Mouse (Mus musculus): ENCODE data around the gene Snx25. TPM values are rescaled to one million over a fixed set of nuclear protein-coding genes. Genes with fewer than 3 reads are reported as not detected.
"Not testable (repeated sequence)": the region's sequence is repeated elsewhere in the genome, so short reads cannot be mapped to it uniquely, and the experiment has no call there.

Snx25 gene
- polyA plus RNA-seq, 1 experiment from 2014 or later, result 4.8 TPM

GRCm38 (mm10) chr8:46122498-46122897, 29.5 kb downstream of the Snx25 start:
- Histone ChIP-seq H3K4me2 (replicated peaks) (no peak overlapping the region), H3K27me3 (no peaks in the 10 kb centered on the region), H3K27ac (replicated peaks) (no peak overlapping the region), H3K4me1 (no peaks in the 10 kb centered on the region), H3K4me3 (no peak overlapping the region), H3K36me3 (0 out of 2 replicates have a peak, but pooled peaks cover 2% of the 10 kb centered on the region), H3K9me3 (no peaks in the 10 kb centered on the region), H3K9ac (replicated peaks) (no peak overlapping the region)
- ATAC-seq (replicated peaks), result no peak
- WGBS, result 95% methylated on average over 2 of the region's 2 CpGs

- H3K4me1 ChIP-seq, result no peaks in the 10 kb centered on the region
- 0 out of 2 replicates have a peak, but pooled peaks cover 6% of the 10 kb centered on the region for H3K36me3 ChIP-seq
- no peak for ATAC-seq (replicated peaks)
- no peaks in the 10 kb centered on the region for H3K27me3 ChIP-seq
- no peaks in the 10 kb centered on the region for H3K9me3 ChIP-seq
- H3K4me2 ChIP-seq (replicated peaks), result no peak overlapping the region
- no peak overlapping the region for H3K27ac ChIP-seq (replicated peaks)
- H3K9ac ChIP-seq (replicated peaks), result no peak overlapping the region
- no peak overlapping the region for H3K4me3 ChIP-seq
- WGBS, result 87% methylated on average over 3 of the region's 3 CpGs
Measured at GRCm38 (mm10) chr8:46119176-46119575, 32.8 kb downstream of the Snx25 start.

- ATAC-seq (replicated peaks), result no peak
- Histone ChIP-seq H3K4me1 (no peaks in the 10 kb centered on the region), H3K9me3 (no peaks in the 10 kb centered on the region), H3K36me3 (0 out of 2 replicates have a peak, but pooled peaks cover 6% of the 10 kb centered on the region), H3K27ac (replicated peaks) (no peak overlapping the region), H3K4me3 (no peak overlapping the region), H3K27me3 (no peaks in the 10 kb centered on the region), H3K9ac (replicated peaks) (no peak overlapping the region), H3K4me2 (replicated peaks) (no peak overlapping the region)
- WGBS, result 87% methylated on average over 3 of the region's 3 CpGs
Measured at GRCm38 (mm10) chr8:46117172-46117571, 34.8 kb downstream of the Snx25 start.

GRCm38 (mm10) chr8:46113421-46114170, 38.4 kb downstream of the Snx25 start:
- H3K9me3 ChIP-seq; H3K4me1 ChIP-seq; ATAC-seq (replicated peaks); H3K9ac ChIP-seq (replicated peaks); H3K4me2 ChIP-seq (replicated peaks); H3K27me3 ChIP-seq; H3K4me3 ChIP-seq; H3K27ac ChIP-seq (replicated peaks); H3K36me3 ChIP-seq: not testable (repeated sequence)

GRCm38 (mm10) chr8:46107690-46108089, 44.3 kb downstream of the Snx25 start:
- Histone ChIP-seq H3K4me2 (replicated peaks) (no peak overlapping the region), H3K9me3 (no peaks in the 10 kb centered on the region), H3K9ac (replicated peaks) (no peak overlapping the region), H3K4me3 (no peak overlapping the region), H3K27me3 (no peaks in the 10 kb centered on the region), H3K27ac (replicated peaks) (no peak overlapping the region), H3K4me1 (no peaks in the 10 kb centered on the region), H3K36me3 (peaks cover 4% of the 10 kb centered on the region; the same call in 1 of the 2 replicates)
- no peak for ATAC-seq (replicated peaks)

- H3K27me3 ChIP-seq, result no peaks in the 10 kb centered on the region
- H3K36me3 ChIP-seq, result peaks cover 20% of the 10 kb centered on the region; the same call in 1 of the 2 replicates
- ATAC-seq (replicated peaks), result no peak
- H3K4me2 ChIP-seq (replicated peaks), result no peak overlapping the region
- H3K9me3 ChIP-seq, result 0 out of 2 replicates have a peak, but pooled peaks cover 5% of the 10 kb centered on the region
- 94% methylated on average over 11 of the region's 11 CpGs for WGBS
- no peak overlapping the region for H3K9ac ChIP-seq (replicated peaks)
- H3K27ac ChIP-seq (replicated peaks), result no peak overlapping the region
- no peak overlapping the region for H3K4me3 ChIP-seq
- no peaks in the 10 kb centered on the region for H3K4me1 ChIP-seq
Measured at GRCm38 (mm10) chr8:46103434-46103833, 48.5 kb downstream of the Snx25 start.

GRCm38 (mm10) chr8:46092667-46093360, 59.1 kb downstream of the Snx25 start:
- no peak overlapping the region for H3K4me3 ChIP-seq
- H3K27me3 ChIP-seq, result no peaks in the 10 kb centered on the region
- H3K27ac ChIP-seq (replicated peaks), result no peak overlapping the region
- H3K36me3 ChIP-seq, result no peaks in the 10 kb centered on the region
- ATAC-seq (replicated peaks), result no peak
- H3K9me3 ChIP-seq, result no peaks in the 10 kb centered on the region
- no peak overlapping the region for H3K9ac ChIP-seq (replicated peaks)
- no peaks in the 10 kb centered on the region for H3K4me1 ChIP-seq
- H3K4me2 ChIP-seq (replicated peaks), result no peak overlapping the region
- WGBS, result 80% methylated on average over 6 of the region's 6 CpGs

GRCm38 (mm10) chr8:46083141-46083540, 68.8 kb downstream of the Snx25 start:
- H3K4me3 ChIP-seq, result no peak overlapping the region
- H3K9ac ChIP-seq (replicated peaks), result no peak overlapping the region
- H3K36me3 ChIP-seq, result peaks cover 3% of the 10 kb centered on the region; the same call in 1 of the 2 replicates
- WGBS, result 82% methylated on average over 5 of the region's 5 CpGs
- H3K4me1 ChIP-seq, result no peaks in the 10 kb centered on the region
- H3K9me3 ChIP-seq, result no peaks in the 10 kb centered on the region
- no peak overlapping the region for H3K4me2 ChIP-seq (replicated peaks)
- H3K27ac ChIP-seq (replicated peaks), result no peak overlapping the region
- no peak for ATAC-seq (replicated peaks)
- H3K27me3 ChIP-seq, result no peaks in the 10 kb centered on the region

- no peak overlapping the region for H3K27ac ChIP-seq (replicated peaks)
- ATAC-seq (replicated peaks), result no peak
- 73% methylated on average over 2 of the region's 2 CpGs for WGBS
- no peak overlapping the region for H3K4me3 ChIP-seq
- no peaks in the 10 kb centered on the region for H3K4me1 ChIP-seq
- peaks cover 3% of the 10 kb centered on the region; the same call in 1 of the 2 replicates for H3K36me3 ChIP-seq
- no peaks in the 10 kb centered on the region for H3K9me3 ChIP-seq
- H3K9ac ChIP-seq (replicated peaks), result no peak overlapping the region
- H3K4me2 ChIP-seq (replicated peaks), result no peak overlapping the region
- no peaks in the 10 kb centered on the region for H3K27me3 ChIP-seq
Measured at GRCm38 (mm10) chr8:46081030-46081429, 70.9 kb downstream of the Snx25 start.

- H3K4me2 ChIP-seq (replicated peaks), result no peak overlapping the region
- no peak overlapping the region for H3K27ac ChIP-seq (replicated peaks)
- H3K36me3 ChIP-seq, result peaks cover 3% of the 10 kb centered on the region; the same call in 1 of the 2 replicates
- no peaks in the 10 kb centered on the region for H3K4me1 ChIP-seq
- H3K4me3 ChIP-seq, result no peak overlapping the region
- no peak for ATAC-seq (replicated peaks)
- H3K9me3 ChIP-seq, result no peaks in the 10 kb centered on the region
- H3K27me3 ChIP-seq, result no peaks in the 10 kb centered on the region
- 89% methylated on average over 6 of the region's 6 CpGs for WGBS
- H3K9ac ChIP-seq (replicated peaks), result no peak overlapping the region
Measured at GRCm38 (mm10) chr8:46078866-46079265, 73.1 kb downstream of the Snx25 start.

- ATAC-seq (replicated peaks), result no peak
Measured at GRCm38 (mm10) chr8:46075223-46075622, 76.7 kb downstream of the Snx25 start.

GRCm38 (mm10) chr8:46073540-46074140, 78.3 kb downstream of the Snx25 start:
- WGBS, result 84% methylated on average over 2 of the region's 2 CpGs
- ATAC-seq (replicated peaks), result no peak
- H3K4me1 ChIP-seq, result no peaks in the 10 kb centered on the region
- no peaks in the 10 kb centered on the region for H3K27me3 ChIP-seq
- no peak overlapping the region for H3K4me3 ChIP-seq
- no peak overlapping the region for H3K27ac ChIP-seq (replicated peaks)
- H3K9me3 ChIP-seq, result no peaks in the 10 kb centered on the region
- no peak overlapping the region for H3K4me2 ChIP-seq (replicated peaks)
- H3K9ac ChIP-seq (replicated peaks), result no peak overlapping the region
- H3K36me3 ChIP-seq, result peaks cover under 1% of the 10 kb centered on the region; the same call in 1 of the 2 replicates

More at GRCm38 (mm10) chr8:46075223-46075622, 76.7 kb downstream of the Snx25 start:
- Histone ChIP-seq H3K4me3 (no peak overlapping the region), H3K9ac (replicated peaks) (no peak overlapping the region), H3K36me3 (peaks cover 3% of the 10 kb centered on the region; the same call in 1 of the 2 replicates), H3K27ac (replicated peaks) (no peak overlapping the region), H3K27me3 (no peaks in the 10 kb centered on the region), H3K4me1 (no peaks in the 10 kb centered on the region), H3K4me2 (replicated peaks) (no peak overlapping the region), H3K9me3 (no peaks in the 10 kb centered on the region)
- WGBS, result 96% methylated on average over 5 of the region's 5 CpGs
